Mouse (Mus musculus) midbrain, embryonic 11.5 days (tissue): Measurements from ENCODE around the gene Klrb1c. TPM values are rescaled to one million over a fixed set of nuclear protein-coding genes. Genes with fewer than 3 reads are reported as not detected.
"Not testable (repeated sequence)": the region's sequence is repeated elsewhere in the genome, so short reads cannot be mapped to it uniquely, and the experiment has no call there.

ENCODE experiments used
- ATAC-seq: fragments of 200-750 bp; cut with Nextera tagmentation; 2 replicates; pipeline ENCODE4 v1.8.0; 2017; ENCODE audit warnings: moderate TSS enrichment, moderate library complexity; ENCODE audit not compliant: low FRiP score
- DNase-seq: peaks from one replicate; pipeline ENCODE4 v3.0.0; 2015; ENCODE audit warnings: low spot score; ENCODE audit errors: missing footprints
- H3K27ac ChIP-seq: fragments of 300-500 bp; sonication (generic); 2 replicates; pipeline ENCODE4 v1.5.1; 2014; ENCODE audit warnings: low read depth, low read length
- H3K27me3 ChIP-seq: fragments of 300-500 bp; sonication (generic); 2 replicates; pipeline ENCODE4 v1.6.1; 2014; ENCODE audit warnings: mild to moderate bottlenecking, low read length, moderate library complexity, mixed read lengths; ENCODE audit not compliant: control insufficient read depth, insufficient read depth
- H3K36me3 ChIP-seq: fragments of 300-500 bp; sonication (generic); 2 replicates; pipeline ENCODE4 v1.6.1; 2014; ENCODE audit warnings: mild to moderate bottlenecking, low read length, moderate library complexity, mixed read lengths; ENCODE audit not compliant: control insufficient read depth, insufficient read depth
- H3K4me1 ChIP-seq: fragments of 300-500 bp; sonication (generic); 2 replicates; pipeline ENCODE4 v1.6.1; 2014; ENCODE audit warnings: low read length; ENCODE audit not compliant: control insufficient read depth, insufficient read depth
- H3K4me2 ChIP-seq: fragments of 300-500 bp; sonication (generic); 2 replicates; pipeline ENCODE4 v1.6.1; 2014; ENCODE audit warnings: mild to moderate bottlenecking, moderate library complexity
- H3K4me3 ChIP-seq: fragments of 300-500 bp; sonication (generic); 2 replicates; pipeline ENCODE4 v1.5.1; 2014; ENCODE audit warnings: low read depth, low read length
- H3K9ac ChIP-seq: fragments of 300-500 bp; sonication (generic); 2 replicates; pipeline ENCODE4 v1.6.1; 2014; ENCODE audit warnings: low read length
- H3K9me3 ChIP-seq: fragments of 300-500 bp; sonication (generic); 2 replicates; pipeline ENCODE4 v1.6.1; 2016; ENCODE audit warnings: low read length; ENCODE audit not compliant: control insufficient read depth
- WGBS: fragments of 180-500 bp; shearing (Covaris S2); extraction: QIAGEN DNeasy Blood & Tissue Kit; methylation state at CpG from one replicate; pipeline ENCODE4 v1.1.7; 2014; 5-methylcytosine and 5-hydroxymethylcytosine counted together
- polyA plus RNA-seq: library from polyadenylated mRNA; unstranded; fragments of >200 nt; fragmentation: Nextera tagmentation; extraction: Ambion mirVana; gene quantifications from 2 replicates; pipeline ENCODE4 v1.2.1, GENCODE M21; 2014

Klrb1c gene
- polyA plus RNA-seq, 1 experiment from 2014 or later, result not detected

- peak; percentile 77 for ATAC-seq
- H3K27me3 ChIP-seq, H3K9me3 ChIP-seq, H3K36me3 ChIP-seq, H3K4me1 ChIP-seq, H3K27ac ChIP-seq: not testable (repeated sequence)
- Histone ChIP-seq H3K9ac (peak overlapping the region; percentile 63), H3K4me2 (peak overlapping the region; percentile 38), H3K4me3 (peak overlapping the region; percentile 56)
- under 1% methylated on average over 49 of the region's 49 CpGs for WGBS
- peak; percentile 100 for DNase-seq
Observed at GRCm38 (mm10) chr6:128799144-128799895, 10.3 kb upstream of the Klrb1c start.

- ATAC-seq, result peak; percentile 35
- not testable (repeated sequence) for H3K36me3 ChIP-seq, H3K4me1 ChIP-seq, H3K27ac ChIP-seq, H3K27me3 ChIP-seq, H3K9me3 ChIP-seq
- Histone ChIP-seq H3K4me2 (peak overlapping the region; percentile 38), H3K4me3 (peak overlapping the region; percentile 56), H3K9ac (peak overlapping the region; percentile 63)
- under 1% methylated on average over 20 of the region's 20 CpGs for WGBS
- DNase-seq, result peak; percentile 99
Observed at GRCm38 (mm10) chr6:128798772-128799143, 9.7 kb upstream of the Klrb1c start.

DNA sequence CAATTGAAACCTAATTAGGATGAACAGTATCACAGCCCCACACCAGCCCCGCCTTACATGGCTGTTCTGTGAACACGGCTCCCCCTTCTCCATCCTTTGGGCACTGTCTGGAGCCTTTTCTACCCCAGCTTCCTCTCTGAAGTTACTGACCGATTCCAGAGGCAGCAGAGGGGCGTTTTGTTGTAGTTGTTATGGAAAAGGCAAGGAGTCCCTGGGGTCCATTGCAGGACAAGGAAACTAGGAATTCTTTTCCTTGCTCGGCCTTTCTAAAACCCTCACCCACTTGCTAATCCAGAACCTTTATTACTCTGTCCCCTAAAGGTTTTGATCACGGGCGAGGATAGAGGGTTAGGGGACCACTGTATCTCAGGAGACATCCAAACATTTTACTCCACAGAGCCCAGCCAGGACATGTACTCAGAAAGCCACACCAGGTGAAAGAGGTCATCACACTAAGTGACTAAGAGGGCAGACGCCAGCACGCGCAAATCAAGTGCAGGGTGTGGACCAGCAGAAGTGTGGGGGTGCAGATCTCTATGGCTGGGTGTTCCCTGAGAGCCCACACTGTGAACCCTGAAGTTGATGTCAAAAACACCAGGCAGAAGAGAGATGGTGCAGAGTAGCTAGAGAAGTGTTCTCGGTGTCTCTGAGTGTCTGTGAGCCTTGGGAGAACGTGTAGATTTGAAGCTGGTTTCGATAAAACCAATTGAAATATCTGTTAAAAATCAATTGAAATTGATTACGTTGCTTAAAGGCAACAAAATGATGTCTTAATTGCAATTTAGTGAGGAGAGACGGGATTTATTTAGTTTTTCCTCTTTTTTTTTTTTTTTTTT is 9.1 kb upstream of the Klrb1c start:
- Histone ChIP-seq H3K9ac (peak overlapping the region; percentile 52), H3K36me3 (no peaks in the 10 kb centered on the region), H3K4me2 (peak overlapping the region; percentile 52), H3K4me1 (peaks cover 5% of the 10 kb centered on the region; the same call in 1 of the 2 replicates), H3K9me3 (no peaks in the 10 kb centered on the region), H3K27ac (no peak overlapping the region; the same call in 1 of the 2 replicates), H3K4me3 (peak overlapping the region; percentile 56), H3K27me3 (no peaks in the 10 kb centered on the region)
- ATAC-seq (no peak), DNase-seq (peak; percentile 92)
- WGBS, result 15% methylated on average over 15 of the region's 15 CpGs

- Histone ChIP-seq H3K4me3 (no peak overlapping the region; the same call in 1 of the 2 replicates), H3K4me1 (peaks cover 5% of the 10 kb centered on the region; the same call in 1 of the 2 replicates), H3K27ac (no peak overlapping the region), H3K9ac (no peak overlapping the region), H3K4me2 (peak overlapping the region; percentile 52), H3K9me3 (no peaks in the 10 kb centered on the region), H3K27me3 (no peaks in the 10 kb centered on the region), H3K36me3 (no peaks in the 10 kb centered on the region)
- WGBS, result 84% methylated on average over 12 of the region's 12 CpGs
- ATAC-seq, result no peak
- peak; percentile 80 for DNase-seq
Observed at GRCm38 (mm10) chr6:128797185-128797905, 8.3 kb upstream of the Klrb1c start.

- H3K36me3 ChIP-seq, result no peaks in the 10 kb centered on the region
- WGBS, result 74% methylated on average over 8 of the region's 8 CpGs
- ATAC-seq (no peak), DNase-seq (peak; percentile 62)
- H3K9me3 ChIP-seq, result no peaks in the 10 kb centered on the region
- H3K4me3 ChIP-seq, result no peak overlapping the region
- H3K4me1 ChIP-seq, result peaks cover 5% of the 10 kb centered on the region; the same call in 1 of the 2 replicates
- H3K4me2 ChIP-seq, result no peak overlapping the region
- no peak overlapping the region for H3K9ac ChIP-seq
- H3K27ac ChIP-seq, result no peak overlapping the region
- no peaks in the 10 kb centered on the region for H3K27me3 ChIP-seq
Observed at GRCm38 (mm10) chr6:128796321-128796955, 7.4 kb upstream of the Klrb1c start.

- H3K27ac ChIP-seq, result no peak overlapping the region
- no peak overlapping the region for H3K9ac ChIP-seq
- ATAC-seq, result no peak
- DNase-seq, result peak; percentile 39
- H3K4me2 ChIP-seq, result no peak overlapping the region
- 69% methylated on average over 6 of the region's 6 CpGs for WGBS
- H3K27me3 ChIP-seq, result no peaks in the 10 kb centered on the region
- H3K36me3 ChIP-seq, result no peaks in the 10 kb centered on the region
- H3K4me3 ChIP-seq, result no peak overlapping the region
- no peaks in the 10 kb centered on the region for H3K9me3 ChIP-seq
- peaks cover 5% of the 10 kb centered on the region; the same call in 1 of the 2 replicates for H3K4me1 ChIP-seq
Observed at GRCm38 (mm10) chr6:128793734-128794133, 4.7 kb upstream of the Klrb1c start.

DNA sequence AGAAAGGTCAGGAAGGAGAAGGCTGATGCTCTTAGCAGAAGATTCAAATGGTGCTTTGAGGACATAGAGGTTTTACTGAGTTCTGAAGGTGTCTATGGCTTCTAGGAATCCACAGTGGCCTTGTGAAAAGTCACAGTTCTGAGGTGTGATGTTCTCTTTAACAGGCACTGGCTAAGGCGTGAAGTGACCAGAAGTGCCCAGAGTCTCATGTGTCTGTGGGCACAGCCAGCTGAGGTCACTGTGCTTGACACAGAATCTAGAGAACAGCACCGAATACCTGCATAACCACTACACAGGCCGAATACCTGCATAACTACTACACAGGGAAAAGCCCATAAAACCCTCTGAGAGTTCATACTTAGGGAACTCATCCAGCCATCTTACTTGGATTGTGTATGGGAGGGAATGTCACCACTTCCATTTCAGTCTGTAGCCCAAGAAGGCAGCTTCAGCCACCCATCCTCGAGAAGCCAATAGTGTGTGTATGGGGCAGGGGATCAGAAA is 1.5 kb upstream of the Klrb1c start:
- H3K4me1 ChIP-seq, H3K4me2 ChIP-seq, H3K27ac ChIP-seq, ATAC-seq, H3K9me3 ChIP-seq, H3K36me3 ChIP-seq, H3K9ac ChIP-seq, H3K27me3 ChIP-seq, H3K4me3 ChIP-seq: not testable (repeated sequence)
- peak; percentile 8 for DNase-seq
- 83% methylated on average over 4 of the region's 4 CpGs for WGBS

DNA sequence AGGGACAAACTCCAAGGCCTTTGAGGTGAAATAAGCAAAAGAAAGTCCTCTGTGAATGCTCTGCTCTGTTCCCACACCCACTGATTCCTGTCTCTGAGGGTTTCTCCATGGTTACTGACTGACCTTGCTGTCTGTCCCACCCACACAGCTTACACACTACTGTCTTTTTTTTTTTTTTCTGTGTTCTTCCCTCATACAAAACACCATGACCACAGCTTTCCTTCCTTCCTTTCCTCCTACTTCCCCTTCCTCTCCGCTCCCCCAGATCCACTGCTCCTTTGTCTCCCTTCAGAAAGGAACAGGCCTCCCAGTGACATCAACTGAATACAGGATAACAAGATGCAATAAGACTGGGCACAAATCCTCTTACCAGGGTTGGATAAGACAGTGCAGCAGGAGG is 498 bp downstream of the Klrb1c start:
- 68% methylated on average over 1 of the region's 1 CpGs for WGBS
- Histone ChIP-seq H3K27me3 (no peaks in the 10 kb centered on the region), H3K9me3 (no peaks in the 10 kb centered on the region), H3K4me1 (no peaks in the 10 kb centered on the region), H3K36me3 (no peaks in the 10 kb centered on the region), H3K9ac (no peak overlapping the region), H3K4me3 (no peak overlapping the region), H3K4me2 (no peak overlapping the region), H3K27ac (no peak overlapping the region)
- DNase-seq (no peak), ATAC-seq (no peak)
